Mouse (Mus musculus): Measurements from ENCODE around the gene 1700019N19Rik. TPM values are rescaled to one million over a fixed set of nuclear protein-coding genes. Genes with fewer than 3 reads are reported as not detected.
A peak's percentile ranks its signal among the peaks of the same experiment; 100 is the strongest.

1700019N19Rik gene
- polyA plus RNA-seq, 1 experiment, result not detected

DNA sequence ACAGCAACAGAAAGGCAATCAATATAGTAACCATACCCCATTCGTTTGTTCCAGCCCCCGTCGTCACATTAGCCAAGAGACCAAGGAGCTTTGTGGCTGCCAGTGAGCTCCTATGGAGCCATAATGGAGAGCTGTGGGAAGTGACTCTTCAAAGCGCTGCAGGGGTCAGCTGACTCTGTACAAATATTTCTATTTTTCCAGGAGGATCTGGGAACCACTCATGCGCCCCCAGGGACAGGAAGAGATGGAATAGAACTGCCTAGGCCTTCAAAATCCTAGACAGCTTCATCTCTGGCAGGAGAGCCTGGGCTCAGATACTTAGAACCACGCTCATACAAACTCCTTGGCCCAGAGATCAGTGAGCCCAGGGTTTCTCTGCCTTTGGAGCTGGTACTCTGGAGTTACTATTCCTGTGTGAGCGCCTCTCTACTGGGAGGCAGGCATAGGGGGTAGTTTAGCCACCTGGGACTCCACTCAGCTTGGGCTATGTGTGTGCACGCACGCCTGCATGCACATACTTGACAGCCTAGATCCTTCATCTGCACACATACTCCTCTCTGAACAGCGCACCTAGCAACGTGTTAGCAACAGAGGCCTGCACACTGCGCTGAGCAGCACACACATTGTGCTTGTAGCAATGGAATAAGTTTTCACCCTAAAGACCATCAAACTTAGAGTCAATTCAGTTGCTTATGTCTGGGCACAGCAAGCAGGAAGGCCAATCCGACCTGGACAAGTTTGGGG is 21.1 kb upstream of the 1700019N19Rik start:
- no peak for TF ChIP-seq POLR2A (IDR thresholded peaks at IDR 0.05; ENCODE audit: insufficient read depth, low read depth, low read length)
- no peak for TF ChIP-seq CTCF (IDR thresholded peaks at IDR 0.05; ENCODE audit: insufficient read depth, low read depth, low read length)
- peaks cover 18% of the 10 kb centered on the region for H3K4me1 ChIP-seq (ENCODE audit: control insufficient read depth, insufficient read depth, low read length)
- no peak overlapping the region for H3K4me3 ChIP-seq (ENCODE audit: insufficient read depth, low read depth, low read length)
- WGBS, result 90% methylated on average over 13 of the region's 13 CpGs
- H3K27ac ChIP-seq (ENCODE audit: insufficient read depth, low read depth, low read length), result no peak overlapping the region

DNA sequence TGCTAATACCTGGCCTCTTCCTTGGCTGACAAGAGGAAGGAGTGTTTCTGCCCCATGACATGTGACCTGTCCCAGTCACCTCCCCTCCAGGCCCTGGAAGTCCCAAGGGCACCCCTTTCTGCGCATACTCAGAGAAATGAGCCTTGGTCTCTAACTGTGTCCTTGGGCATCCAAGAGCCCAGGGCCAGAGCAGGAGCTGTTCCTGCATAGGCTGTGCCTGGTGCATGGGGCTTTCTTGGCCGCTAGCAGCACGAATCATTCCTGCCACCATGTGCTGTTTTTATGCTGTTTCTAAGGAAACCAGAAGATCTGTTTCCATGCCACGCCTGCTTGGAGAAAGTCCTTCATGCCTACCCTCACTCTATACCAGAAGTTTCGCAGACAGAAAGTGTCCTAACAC is 16.3 kb upstream of the 1700019N19Rik start:
- Histone ChIP-seq H3K4me1 (ENCODE audit: control insufficient read depth, insufficient read depth, low read length) (peaks cover 5% of the 10 kb centered on the region; the same call in 1 of the 2 replicates), H3K4me3 (ENCODE audit: insufficient read depth, low read depth, low read length) (no peak overlapping the region), H3K27ac (ENCODE audit: insufficient read depth, low read depth, low read length) (no peak overlapping the region)
- TF ChIP-seq POLR2A (IDR thresholded peaks at IDR 0.05; ENCODE audit: insufficient read depth, low read depth, low read length) (no peak), CTCF (IDR thresholded peaks at IDR 0.05; ENCODE audit: insufficient read depth, low read depth, low read length) (no peak)
- WGBS, result 72% methylated on average over 5 of the region's 5 CpGs

DNA sequence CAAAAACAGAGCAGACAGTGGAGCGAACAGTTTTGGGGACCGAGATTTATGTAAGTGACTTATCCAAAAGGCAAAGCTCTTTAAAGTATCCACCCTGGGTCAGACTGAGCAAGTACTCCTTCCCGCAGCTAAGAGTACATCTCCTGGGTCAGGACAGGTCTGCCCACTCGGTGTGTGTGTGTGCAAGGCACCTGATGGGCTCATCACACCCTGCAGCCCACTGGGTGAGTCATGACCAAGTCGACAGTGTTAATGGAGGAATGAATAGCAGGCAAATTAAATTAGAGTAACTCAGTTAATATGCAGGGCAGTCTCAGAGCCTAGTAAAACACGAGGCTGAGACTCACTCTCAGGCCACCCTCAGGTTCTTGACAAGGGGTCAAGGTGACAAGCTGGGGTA is 14.6 kb upstream of the 1700019N19Rik start:
- TF ChIP-seq POLR2A (IDR thresholded peaks at IDR 0.05; ENCODE audit: insufficient read depth, low read depth, low read length), result no peak
- no peak for TF ChIP-seq CTCF (IDR thresholded peaks at IDR 0.05; ENCODE audit: insufficient read depth, low read depth, low read length)
- H3K4me1 ChIP-seq (ENCODE audit: control insufficient read depth, insufficient read depth, low read length), result peaks cover 3% of the 10 kb centered on the region; the same call in 1 of the 2 replicates
- WGBS, result 78% methylated on average over 6 of the region's 6 CpGs
- no peak overlapping the region for H3K4me3 ChIP-seq (ENCODE audit: insufficient read depth, low read depth, low read length)
- no peak overlapping the region for H3K27ac ChIP-seq (ENCODE audit: insufficient read depth, low read depth, low read length)

DNA sequence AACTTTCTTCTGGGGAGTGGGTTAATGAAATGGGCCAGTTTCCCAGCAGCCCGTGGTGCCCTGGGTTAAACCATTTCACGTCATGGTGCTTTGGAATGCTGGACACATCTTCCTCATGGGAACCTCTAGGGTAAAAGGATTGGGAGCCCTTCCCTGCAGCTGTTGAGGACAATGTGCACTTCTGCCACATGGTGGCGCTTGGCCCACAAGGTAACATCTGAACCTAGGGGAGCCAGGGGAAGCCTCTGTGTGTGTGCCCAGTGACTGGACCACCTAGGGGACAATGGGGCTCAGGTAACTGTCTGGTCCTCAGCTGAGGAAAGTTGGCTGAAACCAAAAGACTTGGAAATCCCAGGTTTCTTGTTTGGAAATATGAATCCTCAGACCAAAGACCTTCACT is 12.1 kb upstream of the 1700019N19Rik start:
- WGBS, result 5% methylated on average over 3 of the region's 3 CpGs
- H3K4me1 ChIP-seq (ENCODE audit: control insufficient read depth, insufficient read depth, low read length), result peaks cover 3% of the 10 kb centered on the region; the same call in 1 of the 2 replicates
- H3K4me3 ChIP-seq (ENCODE audit: insufficient read depth, low read depth, low read length), result no peak overlapping the region
- H3K27ac ChIP-seq (ENCODE audit: insufficient read depth, low read depth, low read length), result no peak overlapping the region
- TF ChIP-seq CTCF (IDR thresholded peaks at IDR 0.05; ENCODE audit: insufficient read depth, low read depth, low read length), result peak; percentile 65
- TF ChIP-seq POLR2A (IDR thresholded peaks at IDR 0.05; ENCODE audit: insufficient read depth, low read depth, low read length), result no peak

DNA sequence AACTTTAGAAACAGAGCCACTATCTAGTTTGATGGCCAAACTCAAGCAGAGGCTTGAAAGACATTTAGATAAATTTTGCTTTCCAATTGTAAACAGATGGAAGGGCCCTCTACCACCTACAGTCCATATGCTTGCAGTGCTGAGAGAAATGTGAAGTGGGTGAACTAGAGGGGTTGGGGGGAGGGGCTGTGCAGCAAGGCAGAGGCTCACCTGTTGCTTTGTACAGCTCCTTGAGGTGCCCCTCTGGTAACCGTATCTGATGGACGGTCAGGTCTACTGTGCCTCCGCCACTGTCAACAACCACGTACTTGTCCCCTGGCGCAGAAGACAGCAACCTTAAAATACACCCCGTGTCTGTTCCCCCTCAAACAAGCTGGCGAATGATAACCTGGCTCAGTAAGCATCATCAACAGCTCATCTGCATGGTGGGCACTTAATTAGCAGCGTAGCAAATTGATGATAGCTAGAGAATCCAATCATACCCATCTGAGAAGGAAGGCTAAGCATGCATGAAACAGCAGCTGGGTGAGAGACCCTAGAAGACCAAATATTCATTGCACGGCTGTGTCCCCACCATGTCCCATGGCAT is 11.0 kb upstream of the 1700019N19Rik start:
- Histone ChIP-seq H3K4me1 (ENCODE audit: control insufficient read depth, insufficient read depth, low read length) (no peaks in the 10 kb centered on the region), H3K27ac (ENCODE audit: insufficient read depth, low read depth, low read length) (no peak overlapping the region), H3K4me3 (ENCODE audit: insufficient read depth, low read depth, low read length) (no peak overlapping the region)
- 95% methylated on average over 9 of the region's 9 CpGs for WGBS
- TF ChIP-seq POLR2A (IDR thresholded peaks at IDR 0.05; ENCODE audit: insufficient read depth, low read depth, low read length), result no peak

DNA sequence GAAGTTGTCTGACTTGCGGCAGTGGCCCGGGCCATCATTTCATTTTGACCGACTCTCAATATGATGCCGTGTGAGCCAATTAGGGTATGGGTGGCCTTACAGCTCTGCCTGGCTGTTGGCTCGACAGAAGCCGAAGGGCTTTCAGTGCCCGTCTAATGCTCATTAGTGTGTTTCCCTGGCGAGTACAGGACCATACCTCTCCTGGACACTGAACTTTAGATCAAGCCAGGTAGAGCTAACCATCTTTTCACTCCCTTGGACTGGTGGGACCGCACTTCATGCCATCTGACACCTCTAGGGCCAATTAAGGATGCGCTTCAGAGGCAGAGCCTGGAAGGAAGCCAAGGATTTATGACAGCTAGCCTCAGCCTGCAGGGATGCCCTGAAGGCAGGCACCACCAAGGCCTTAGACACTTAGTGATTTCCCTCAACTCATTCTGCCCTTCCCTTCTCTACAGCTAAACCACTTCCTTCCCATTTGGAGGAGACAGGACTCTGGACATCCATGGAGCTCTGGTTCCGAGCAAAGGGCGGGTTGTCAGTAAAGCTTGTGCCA is 931 bp upstream of the 1700019N19Rik start:
- Histone ChIP-seq H3K4me1 (ENCODE audit: control insufficient read depth, insufficient read depth, low read length) (peaks cover 9% of the 10 kb centered on the region), H3K4me3 (ENCODE audit: insufficient read depth, low read depth, low read length) (no peak overlapping the region), H3K27ac (ENCODE audit: insufficient read depth, low read depth, low read length) (no peak overlapping the region)
- 78% methylated on average over 12 of the region's 12 CpGs for WGBS
- TF ChIP-seq CTCF (IDR thresholded peaks at IDR 0.05; ENCODE audit: insufficient read depth, low read depth, low read length), result no peak
- no peak for TF ChIP-seq POLR2A (IDR thresholded peaks at IDR 0.05; ENCODE audit: insufficient read depth, low read depth, low read length)

DNA sequence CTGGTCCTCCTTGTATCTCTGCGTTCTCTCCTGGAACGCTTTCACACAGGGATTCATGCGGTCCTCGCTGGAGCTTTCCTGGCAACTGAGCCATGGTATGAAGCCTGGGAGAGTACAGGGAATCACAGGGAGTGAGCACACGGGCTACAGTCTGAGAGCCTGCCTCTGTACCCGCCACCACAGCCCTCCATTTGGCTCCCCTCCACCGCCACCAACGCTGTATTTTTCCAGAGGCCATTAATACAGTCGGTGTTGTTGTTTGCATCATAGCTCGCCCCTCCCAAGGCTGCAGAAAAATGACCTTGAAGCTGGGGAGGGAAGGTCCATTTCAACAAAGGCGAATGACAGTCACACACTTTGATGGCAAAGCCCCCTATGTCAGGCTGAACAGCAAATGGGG is 5.1 kb downstream of the 1700019N19Rik start:
- Histone ChIP-seq H3K4me1 (ENCODE audit: control insufficient read depth, insufficient read depth, low read length) (peaks cover 4% of the 10 kb centered on the region; the same call in 1 of the 2 replicates), H3K27ac (ENCODE audit: insufficient read depth, low read depth, low read length) (no peak overlapping the region), H3K4me3 (ENCODE audit: insufficient read depth, low read depth, low read length) (no peak overlapping the region)
- TF ChIP-seq POLR2A (IDR thresholded peaks at IDR 0.05; ENCODE audit: insufficient read depth, low read depth, low read length) (no peak), CTCF (IDR thresholded peaks at IDR 0.05; ENCODE audit: insufficient read depth, low read depth, low read length) (no peak)
- WGBS, result 61% methylated on average over 11 of the region's 11 CpGs

DNA sequence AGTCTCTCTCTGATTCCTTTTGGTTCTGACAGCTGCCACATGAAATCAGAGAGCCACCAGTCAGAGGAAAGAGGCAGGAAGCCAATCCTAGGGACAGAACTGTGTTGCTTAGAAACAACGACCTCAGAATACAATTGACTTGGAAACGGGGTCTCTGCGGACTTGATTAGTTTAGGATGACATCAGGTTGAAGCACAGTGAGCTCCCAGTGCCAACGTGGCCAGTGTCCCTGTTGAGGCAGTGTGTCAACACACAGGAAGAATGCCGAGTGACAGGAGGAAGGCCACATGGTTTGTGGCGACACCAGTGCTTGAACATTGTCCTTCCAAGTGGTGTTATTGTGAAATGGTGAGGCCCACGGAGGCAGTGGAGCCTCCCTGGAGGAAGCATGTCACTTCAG is 10.3 kb downstream of the 1700019N19Rik start:
- no peak overlapping the region for H3K4me3 ChIP-seq (ENCODE audit: insufficient read depth, low read depth, low read length)
- TF ChIP-seq CTCF (IDR thresholded peaks at IDR 0.05; ENCODE audit: insufficient read depth, low read depth, low read length) (no peak), POLR2A (IDR thresholded peaks at IDR 0.05; ENCODE audit: insufficient read depth, low read depth, low read length) (no peak)
- H3K27ac ChIP-seq (ENCODE audit: insufficient read depth, low read depth, low read length), result no peak overlapping the region

DNA sequence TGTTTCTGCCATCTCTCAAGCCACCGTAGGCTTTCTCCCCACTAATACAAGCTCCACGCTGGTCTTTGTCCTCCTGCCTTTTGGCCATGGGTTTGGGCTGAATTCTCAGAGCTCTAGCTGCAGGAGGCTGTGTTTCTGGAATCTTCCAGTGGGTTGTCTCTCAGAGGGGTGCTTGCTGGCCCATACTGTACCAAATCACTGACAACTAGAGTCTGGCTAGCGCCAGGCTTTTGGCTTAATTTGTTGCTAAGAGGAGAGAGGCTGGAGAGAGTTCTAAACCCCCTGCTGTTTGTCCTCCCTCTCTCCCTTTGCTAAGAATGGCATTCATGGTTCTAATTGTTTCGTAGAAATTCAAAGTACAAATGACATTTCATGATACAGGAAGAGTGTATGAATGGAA is 12.7 kb downstream of the 1700019N19Rik start:
- Histone ChIP-seq H3K27ac (ENCODE audit: insufficient read depth, low read depth, low read length) (no peak overlapping the region), H3K4me1 (ENCODE audit: control insufficient read depth, insufficient read depth, low read length) (no peaks in the 10 kb centered on the region), H3K4me3 (ENCODE audit: insufficient read depth, low read depth, low read length) (no peak overlapping the region)
- no peak for TF ChIP-seq POLR2A (IDR thresholded peaks at IDR 0.05; ENCODE audit: insufficient read depth, low read depth, low read length)
- 74% methylated on average over 4 of the region's 4 CpGs for WGBS

More for the DNA sequence above, 10.3 kb downstream of the 1700019N19Rik start:
- H3K4me1 ChIP-seq (ENCODE audit: control insufficient read depth, insufficient read depth, low read length), result peaks cover 3% of the 10 kb centered on the region; the same call in 1 of the 2 replicates
- WGBS, result 62% methylated on average over 7 of the region's 7 CpGs
